ENCODE assay signal across 24 mouse cellular contexts in the genomic region with DNA sequence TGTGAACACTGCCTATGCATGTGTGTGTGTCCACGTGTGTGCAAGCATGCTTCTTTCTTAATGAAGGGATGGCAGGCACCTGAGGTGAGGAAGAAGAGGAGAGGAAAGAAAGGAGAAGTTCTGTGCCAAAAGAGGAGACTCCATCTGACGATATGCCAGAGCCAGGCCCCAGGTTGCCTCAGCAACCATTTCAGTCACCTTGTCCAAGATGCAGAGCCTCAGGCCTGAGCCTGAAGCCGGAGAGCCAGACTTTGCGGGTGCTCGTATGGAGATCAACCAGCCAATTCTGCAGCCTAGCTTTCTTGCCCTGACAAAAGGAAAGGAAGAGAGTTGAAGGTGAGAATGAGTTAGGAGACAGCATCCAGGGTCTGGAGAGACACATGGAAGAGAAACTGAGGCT.
DNase-seq lines count a peak whose midpoint lies in the region; ATAC-seq lines count a peak whose summit lies in the region.
"Had no signal": no experiment of that assay in that cellular context is flagged by ENCODE, and none has a peak within 500 bp of the region (broad histone marks: within the 10 kb centered on the region; RNA-seq: fewer than 3 reads in every experiment).

No protein-coding gene starts in this region.

- H3K4me1 ChIP-seq in heart, embryonic 11.5 days (ENCODE audit: control insufficient read depth, insufficient read depth, low read length) = no peaks in the 10 kb centered on the region
- H3K4me1 ChIP-seq: embryonic facial prominence, embryonic 12.5 days had no signal

- H3K36me3 ChIP-seq in heart, embryonic 11.5 days (ENCODE audit: control insufficient read depth, insufficient read depth, low read length) = no peaks in the 10 kb centered on the region
- H3K36me3 ChIP-seq: embryonic facial prominence, embryonic 10.5 days; embryonic facial prominence, embryonic 12.5 days; forebrain, embryonic 12.5 days; G1E had no signal

- no peaks in the 10 kb centered on the region for H3K9me3 ChIP-seq in heart, embryonic 11.5 days (replicated peaks; ENCODE audit: control insufficient read depth, low read length)
- H3K9me3 ChIP-seq: embryonic facial prominence, embryonic 10.5 days; embryonic facial prominence, embryonic 12.5 days; forebrain, embryonic 12.5 days had no signal

- ATAC-seq in heart, embryonic 11.5 days (replicated peaks; ENCODE audit: insufficient number of reproducible peaks, low FRiP score, low TSS enrichment) = no peak
- ATAC-seq: activated CD4-positive, CD25-positive, alpha-beta regulatory T cell, adult 4 months; CD4-positive, CD25-positive, alpha-beta regulatory T cell, adult 4 months; forebrain, embryonic 14.5 days; forebrain, postnatal 0 days; Patski had no signal

- no peak overlapping the region for H3K4me3 ChIP-seq in heart, embryonic 11.5 days (ENCODE audit: low read depth, low read length)
- H3K4me3 ChIP-seq: embryonic facial prominence, embryonic 10.5 days; embryonic facial prominence, embryonic 12.5 days; forebrain, embryonic 12.5 days had no signal

- peak; percentile 68 to 78 for DNase-seq in cerebellum, postnatal 10 days
- DNase-seq in cerebellum, adult 8-10 months = no peak
- DNase-seq in cerebellum, postnatal 25 days = peak; percentile 32 to 41
- no peak for DNase-seq in cerebellum, adult 9-10 months
- DNase-seq in heart, adult 11 months = peak; percentile 73
- peak; percentile 29 for DNase-seq in left cerebral cortex, postnatal 4 days
- no peak for DNase-seq in left cerebral cortex, postnatal 36 days (ENCODE audit: low spot score in 2 of 2)
- DNase-seq: adrenal gland, adult 8-10 months; adrenal gland, postnatal 14 days; adrenal gland, postnatal 36 days; B cell, adult 2 months; cerebellum, adult 11-12 months; cerebellum, adult 9-11 months; forebrain, postnatal 0 days had no signal

- H3K9ac ChIP-seq in heart, embryonic 11.5 days (ENCODE audit: low read depth, low read length) = no peak overlapping the region
- H3K9ac ChIP-seq: embryonic facial prominence, embryonic 12.5 days; forebrain, embryonic 12.5 days; forebrain, postnatal 0 days had no signal

- H3K27me3 ChIP-seq in heart, embryonic 11.5 days (ENCODE audit: control insufficient read depth, insufficient read depth, low read length) = no peaks in the 10 kb centered on the region
- H3K27me3 ChIP-seq: CH12.LX; embryonic facial prominence, embryonic 12.5 days; forebrain, embryonic 12.5 days; Patski had no signal

- 76% methylated on average over 5 of the region's 5 CpGs for WGBS in heart, embryonic 11.5 days (ENCODE audit: insufficient replicate concordance)

- H3K27ac ChIP-seq in heart, embryonic 11.5 days (ENCODE audit: low read depth, low read length) = no peak overlapping the region
- H3K27ac ChIP-seq: embryonic facial prominence, embryonic 10.5 days; embryonic facial prominence, embryonic 12.5 days; forebrain, embryonic 12.5 days had no signal

- intact Hi-C loops in left cerebral cortex, postnatal 4 days (cut with DNase I) = no loop called here
- intact Hi-C loops in left cerebral cortex, postnatal 36 days (cut with DNase I) = no loop called here

- H3K4me2 ChIP-seq in heart, embryonic 11.5 days = no peak overlapping the region
- H3K4me2 ChIP-seq: embryonic facial prominence, embryonic 12.5 days; forebrain, embryonic 12.5 days had no signal

Comparison
In these comparisons a context has a peak if more than half of its experiments do, and no peak if none do; other contexts are left out.
1. DNase-seq: peak in cerebellum, postnatal 10 days (2 of 2), cerebellum, postnatal 25 days (2 of 2), heart, adult 11 months (single experiment) and left cerebral cortex, postnatal 4 days (single experiment); none in cerebellum, adult 8-10 months (single experiment), cerebellum, adult 9-10 months (single experiment) and left cerebral cortex, postnatal 36 days (0 of 2).